Mouse (Mus musculus): ENCODE measurements at regions not wholly inside any gene's neighbourhood (a gene's known extent, or its start where the extent isn't known, plus 50 kb on each side); places are given as distances from the start of the nearest gene placed in this dataset.

DNA sequence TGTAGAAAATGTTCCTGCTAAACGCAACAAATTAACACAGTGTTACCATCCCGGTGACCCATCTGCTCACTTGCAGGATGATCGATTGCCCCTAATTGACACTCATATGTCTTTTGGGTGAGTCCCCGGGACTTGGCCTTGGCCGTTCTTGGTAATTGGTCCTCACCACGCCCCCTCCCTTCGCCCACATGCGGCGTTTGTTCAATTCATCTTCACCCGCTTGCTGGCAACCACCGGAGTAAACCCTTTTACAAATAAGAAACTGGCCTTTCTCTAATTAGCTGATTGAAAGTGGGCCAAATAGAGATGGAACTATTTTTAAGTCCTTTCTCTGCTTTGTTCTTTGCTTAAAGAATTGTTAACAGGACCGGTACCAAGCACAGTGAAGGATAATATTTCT, 234.7 kb upstream of the Ajap1 start:
- no peak for TF ChIP-seq CTCF (IDR thresholded peaks at IDR 0.05; ENCODE audit: low read depth, low read length)
- TF ChIP-seq POLR2A (IDR thresholded peaks at IDR 0.05; ENCODE audit: extremely low read depth, insufficient read depth, low read length), result no peak

All from liver, adult 2 months (tissue).